Mouse (Mus musculus) erythroid progenitor cell, adult 5-6 weeks (primary cell): ENCODE results near the gene Zfp953. TPM values are rescaled to one million over a fixed set of nuclear protein-coding genes. Genes with fewer than 3 reads are reported as not detected.
"Not testable (repeated sequence)": the region's sequence is repeated elsewhere in the genome, so short reads cannot be mapped to it uniquely, and the experiment has no call there.

ENCODE experiments used
- ATAC-seq: replicated peaks from 2 replicates; pipeline ENCODE4 v1.8.0; 2016; ENCODE audit warnings: moderate number of reproducible peaks, mild to moderate bottlenecking, moderate TSS enrichment, inconsistent platforms; ENCODE audit not compliant: poor library complexity, low FRiP score, severe bottlenecking
- total RNA-seq, 2 experiments: library from RNA; stranded (forward) in 1 of 2; stranded (reverse) in 1 of 2; fragments of 150-400 nt in 1 of 2; fragments of 186-747, 209-891 nt in 1 of 2; gene quantifications; 2 replicates each; pipeline versions ENCODE4 v1.2.3 to v1.2.4; 2015 to 2017; ENCODE audit warnings: low replicate concordance in 2 of 2

The Zfp953 gene
- total RNA-seq (2015; ENCODE audit: low replicate concordance) (0.84 and 4.7 TPM in 2 replicates), total RNA-seq (2017; ENCODE audit: low replicate concordance) (4.5 and 5.8 TPM in 2 replicates)

- ATAC-seq, result peak; percentile 90
These were observed at the start of gene Zfp953, which contains the start of gene Gm28044 for GRCm38 (mm10) chr13:67360131-67360744. TSS of gene Zfp953 (minus strand) at chr13:67360605. TSS of gene Gm28044 (minus strand) at chr13:67360536.

DNA sequence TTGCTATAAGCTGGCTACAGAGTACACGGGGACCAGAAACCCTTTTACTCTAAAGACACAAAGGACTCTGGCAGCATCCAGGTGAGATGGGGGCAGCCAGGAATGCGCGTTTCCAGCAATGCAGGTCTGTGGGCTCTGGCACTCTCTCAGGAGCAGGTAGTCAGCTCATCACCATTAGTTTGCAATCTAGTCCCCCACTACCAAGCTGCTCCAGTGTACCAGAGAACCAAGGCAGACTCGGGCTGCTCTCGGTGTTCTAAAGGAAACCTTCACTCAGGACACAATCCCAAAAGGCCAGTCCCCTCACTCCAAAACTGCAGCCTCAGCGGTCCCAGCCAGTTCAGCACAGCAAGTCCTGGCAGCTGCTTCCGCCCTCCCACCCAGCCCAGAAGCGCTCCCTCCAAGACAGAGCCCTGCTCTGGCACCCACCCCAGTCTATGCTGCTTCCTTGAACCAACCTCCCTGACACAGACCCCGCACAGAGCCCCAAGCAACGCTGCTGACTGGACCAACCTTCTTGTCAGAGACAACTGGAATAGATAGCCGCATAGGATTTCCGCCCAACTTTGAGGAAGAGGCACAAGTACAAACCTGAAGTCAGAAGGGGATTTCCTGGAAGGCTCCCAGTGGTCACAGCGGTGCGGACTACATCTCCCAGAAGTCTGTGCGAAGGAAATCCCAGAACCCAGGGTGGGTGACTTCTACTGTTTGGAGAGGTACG is 38.9 kb upstream of the Zfp953 start, which contains the start of gene Zfp429:
Gene Zfp429 (minus strand): TSS at position 637 of the 721 bp plus-strand sequence.
- peak; percentile 49; the same call in 1 of the 2 replicates for ATAC-seq

GRCm38 (mm10) chr13:67376255-67376654 is 15.8 kb upstream of the Zfp953 start:
- not testable (repeated sequence) for ATAC-seq

GRCm38 (mm10) chr13:67375050-67375911 is 14.9 kb upstream of the Zfp953 start, which contains the start of the genes Gm28041 and Zfp456:
TSS of gene Gm28041 (minus strand) at chr13:67375733.
TSS of gene Zfp456 (minus strand) at chr13:67375810.
- peak; percentile 80 for ATAC-seq

- no peak for ATAC-seq
These were observed 8.6 kb downstream of the Zfp953 start for GRCm38 (mm10) chr13:67351854-67352253.

DNA sequence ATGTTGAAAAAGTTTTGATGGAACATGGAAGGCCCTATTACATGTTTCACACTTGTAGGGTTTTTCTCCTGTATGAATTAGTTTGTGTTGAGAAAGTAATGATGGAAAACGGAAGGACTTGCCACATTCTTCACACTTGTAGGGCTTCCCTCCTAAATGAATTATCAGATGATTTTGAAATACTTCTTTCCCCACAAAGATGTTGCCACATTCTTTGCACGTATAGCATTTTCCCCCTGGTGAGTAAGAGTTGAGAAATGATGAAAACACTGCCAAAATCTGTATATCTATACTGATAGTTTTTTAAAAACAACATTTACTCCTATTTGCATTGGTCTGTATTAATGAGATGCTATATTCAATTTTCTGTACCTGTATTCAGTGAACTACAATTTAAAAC is 17.0 kb downstream of the Zfp953 start:
- no peak for ATAC-seq

GRCm38 (mm10) chr13:67332877-67333276 is 27.5 kb downstream of the Zfp953 start:
- ATAC-seq, result 0 out of 2 replicates have a peak, but pooled peaks have one; percentile 39

GRCm38 (mm10) chr13:67332019-67332724 is 28.2 kb downstream of the Zfp953 start, which contains the start of gene Zfp595:
TSS of gene Zfp595 (minus strand) at chr13:67332570.
- peak; percentile 98 for ATAC-seq

GRCm38 (mm10) chr13:67306718-67307117 is 53.7 kb downstream of the Zfp953 start:
- no peak for ATAC-seq

DNA sequence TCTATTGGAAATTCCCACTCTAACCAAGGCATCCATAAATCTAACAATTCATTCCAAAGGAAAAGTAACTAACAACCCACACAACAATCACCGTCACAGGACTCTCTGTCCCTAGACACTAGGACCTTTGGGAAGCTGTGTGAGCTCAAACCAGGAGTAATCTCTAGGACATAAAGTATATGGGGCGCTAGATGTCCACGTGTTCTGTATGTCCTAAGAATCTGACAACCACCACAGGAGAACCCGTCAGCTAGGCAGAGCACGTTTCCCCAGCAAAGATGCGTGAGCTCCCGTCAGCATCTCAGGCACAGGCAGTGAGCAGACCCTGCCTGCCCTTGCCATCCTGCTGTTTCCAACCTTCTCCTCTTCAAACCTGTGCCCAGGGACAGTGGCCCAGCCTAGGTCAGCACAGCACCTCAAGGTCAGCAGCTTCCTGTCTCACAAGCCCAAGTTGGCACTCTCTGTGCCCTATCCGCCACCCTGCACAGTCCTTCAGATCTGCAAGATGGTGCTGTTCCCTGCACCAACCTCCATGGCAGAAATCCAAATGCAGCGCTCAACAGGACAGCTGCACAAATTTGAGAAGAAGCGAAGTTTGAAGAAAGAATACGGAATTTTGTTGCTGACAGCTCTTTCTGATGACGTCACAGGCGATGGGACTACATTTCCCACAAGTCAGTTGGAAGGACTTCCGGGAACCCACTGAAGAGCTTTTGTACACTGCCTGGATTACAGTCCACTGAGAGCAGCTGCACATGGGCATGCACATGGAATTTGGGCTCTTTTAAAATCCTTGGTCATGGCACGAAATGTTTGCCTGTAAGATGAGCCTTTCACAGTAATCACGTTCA is 54.4 kb downstream of the Zfp953 start, which contains the start of gene Zfp457:
Gene Zfp457 (minus strand): TSS at position 664 of the 851 bp plus-strand sequence.
- ATAC-seq, result peak; percentile 93

Other genes starting within 250 kb of the Zfp953 start
- gene Rslcan18, start 244.3 kb downstream of the Zfp953 start, total RNA-seq (2015; ENCODE audit: low replicate concordance), result not detected in 2 replicates
- 0.08 and 1.3 TPM in 2 replicates for gene Rslcan18, start 244.3 kb downstream of the Zfp953 start, total RNA-seq (2017; ENCODE audit: low replicate concordance)
- 1.1 TPM in 1 of 2 replicates, not detected in the other for gene Zfp759, start 238.9 kb downstream of the Zfp953 start, total RNA-seq (2015; ENCODE audit: low replicate concordance)
- gene Zfp759, start 238.9 kb downstream of the Zfp953 start, total RNA-seq (2017; ENCODE audit: low replicate concordance), result 0.51 and 2.9 TPM in 2 replicates
- gene Rsl1, start 187.4 kb downstream of the Zfp953 start, total RNA-seq (2015; ENCODE audit: low replicate concordance), result 3.2 and 5.0 TPM in 2 replicates
- 2.2 TPM in 1 of 2 replicates, not detected in the other for gene Rsl1, start 187.4 kb downstream of the Zfp953 start, total RNA-seq (2017; ENCODE audit: low replicate concordance)
- 4.6 TPM in 1 of 2 replicates, not detected in the other for gene Zfp455, start 166.1 kb downstream of the Zfp953 start, total RNA-seq (2015; ENCODE audit: low replicate concordance)
- gene Zfp455, start 166.1 kb downstream of the Zfp953 start, total RNA-seq (2017; ENCODE audit: low replicate concordance), result 0.90 and 1.3 TPM in 2 replicates
- gene Zfp458, start 82.1 kb downstream of the Zfp953 start, total RNA-seq (2015; ENCODE audit: low replicate concordance), result 0.36 and 0.42 TPM in 2 replicates
- 0.38 and 0.77 TPM in 2 replicates for gene Zfp458, start 82.1 kb downstream of the Zfp953 start, total RNA-seq (2017; ENCODE audit: low replicate concordance)
- gene Zfp457, start 54.1 kb downstream of the Zfp953 start, total RNA-seq (2015; ENCODE audit: low replicate concordance), result not detected in 2 replicates
- 1.4 TPM in 1 of 2 replicates, not detected in the other for gene Zfp457, start 54.1 kb downstream of the Zfp953 start, total RNA-seq (2017; ENCODE audit: low replicate concordance)
- 3.4 and 6.5 TPM in 2 replicates for gene Zfp595, start 28.0 kb downstream of the Zfp953 start, total RNA-seq (2015; ENCODE audit: low replicate concordance)
- gene Zfp595, start 28.0 kb downstream of the Zfp953 start, total RNA-seq (2017; ENCODE audit: low replicate concordance), result 4.2 and 4.6 TPM in 2 replicates
- gene Gm28044, start 69 bp downstream of the Zfp953 start, total RNA-seq (2015; ENCODE audit: low replicate concordance), result 11.7 TPM in 1 of 2 replicates, not detected in the other
- gene Gm28044, start 69 bp downstream of the Zfp953 start, total RNA-seq (2017; ENCODE audit: low replicate concordance), result not detected in 2 replicates
- not detected in 2 replicates for gene Gm28041, start 15.1 kb upstream of the Zfp953 start, total RNA-seq (2015; ENCODE audit: low replicate concordance)
- gene Gm28041, start 15.1 kb upstream of the Zfp953 start, total RNA-seq (2017; ENCODE audit: low replicate concordance), result not detected in 2 replicates
- 1.4 TPM in 1 of 2 replicates, not detected in the other for gene Zfp456, start 15.2 kb upstream of the Zfp953 start, total RNA-seq (2015; ENCODE audit: low replicate concordance)
- 4.7 TPM in 1 of 2 replicates, not detected in the other for gene Zfp456, start 15.2 kb upstream of the Zfp953 start, total RNA-seq (2017; ENCODE audit: low replicate concordance)
- gene Zfp429, start 39.2 kb upstream of the Zfp953 start, total RNA-seq (2015; ENCODE audit: low replicate concordance), result not detected in 2 replicates
- 4.0 TPM in 1 of 2 replicates, not detected in the other for gene Zfp429, start 39.2 kb upstream of the Zfp953 start, total RNA-seq (2017; ENCODE audit: low replicate concordance)
- not detected in 2 replicates for gene Zfp459, start 60.8 kb upstream of the Zfp953 start, total RNA-seq (2015; ENCODE audit: low replicate concordance)
- 0.13 TPM in 1 of 2 replicates, not detected in the other for gene Zfp459, start 60.8 kb upstream of the Zfp953 start, total RNA-seq (2017; ENCODE audit: low replicate concordance)
- gene Zfp874a, start 91.0 kb upstream of the Zfp953 start, total RNA-seq (2015; ENCODE audit: low replicate concordance), result 0.84 and 7.2 TPM in 2 replicates
- 3.4 and 4.9 TPM in 2 replicates for gene Zfp874a, start 91.0 kb upstream of the Zfp953 start, total RNA-seq (2017; ENCODE audit: low replicate concordance)
- gene Zfp874b, start 123.7 kb upstream of the Zfp953 start, total RNA-seq (2015; ENCODE audit: low replicate concordance), result 2.9 and 7.1 TPM in 2 replicates
- 4.6 and 5.7 TPM in 2 replicates for gene Zfp874b, start 123.7 kb upstream of the Zfp953 start, total RNA-seq (2017; ENCODE audit: low replicate concordance)
- gene Zfp58, start 139.9 kb upstream of the Zfp953 start, total RNA-seq (2015; ENCODE audit: low replicate concordance), result 3.2 and 5.0 TPM in 2 replicates
- 1.8 TPM in 1 of 2 replicates, not detected in the other for gene Zfp58, start 139.9 kb upstream of the Zfp953 start, total RNA-seq (2017; ENCODE audit: low replicate concordance)
- not detected in 2 replicates for gene Gm26965, start 165.5 kb upstream of the Zfp953 start, total RNA-seq (2015; ENCODE audit: low replicate concordance)
- not detected in 2 replicates for gene Gm26965, start 165.5 kb upstream of the Zfp953 start, total RNA-seq (2017; ENCODE audit: low replicate concordance)
- 5.0 and 11.3 TPM in 2 replicates for gene Zfp87, start 165.6 kb upstream of the Zfp953 start, total RNA-seq (2015; ENCODE audit: low replicate concordance)
- 2.0 and 6.7 TPM in 2 replicates for gene Zfp87, start 165.6 kb upstream of the Zfp953 start, total RNA-seq (2017; ENCODE audit: low replicate concordance)
- gene Zfp748, start 193.2 kb upstream of the Zfp953 start, total RNA-seq (2015; ENCODE audit: low replicate concordance), result 5.8 and 9.2 TPM in 2 replicates
- 4.2 and 7.1 TPM in 2 replicates for gene Zfp748, start 193.2 kb upstream of the Zfp953 start, total RNA-seq (2017; ENCODE audit: low replicate concordance)
- gene Zfp729b, start 249.1 kb upstream of the Zfp953 start, total RNA-seq (2015; ENCODE audit: low replicate concordance), result 4.2 and 6.5 TPM in 2 replicates
- gene Zfp729b, start 249.1 kb upstream of the Zfp953 start, total RNA-seq (2017; ENCODE audit: low replicate concordance), result 3.0 and 5.1 TPM in 2 replicates